Mouse (Mus musculus) olfactory bulb, adult 2 months (tissue): ENCODE data around the gene Skap2.

Experiments used
- CTCF ChIP-seq: fragments of 200-500 bp; IDR thresholded peaks from 2 replicates; pipeline ENCODE4 v1.5.1; 2012; ENCODE audit warnings: low read depth, mild to moderate bottlenecking, low read length, moderate library complexity; ENCODE audit not compliant: insufficient read depth
- POLR2A ChIP-seq: fragments of 200-500 bp; IDR thresholded peaks from 2 replicates; pipeline ENCODE4 v1.6.1; 2012; ENCODE audit warnings: mild to moderate bottlenecking, low read depth, low read length, moderate library complexity; ENCODE audit not compliant: insufficient read depth

DNA sequence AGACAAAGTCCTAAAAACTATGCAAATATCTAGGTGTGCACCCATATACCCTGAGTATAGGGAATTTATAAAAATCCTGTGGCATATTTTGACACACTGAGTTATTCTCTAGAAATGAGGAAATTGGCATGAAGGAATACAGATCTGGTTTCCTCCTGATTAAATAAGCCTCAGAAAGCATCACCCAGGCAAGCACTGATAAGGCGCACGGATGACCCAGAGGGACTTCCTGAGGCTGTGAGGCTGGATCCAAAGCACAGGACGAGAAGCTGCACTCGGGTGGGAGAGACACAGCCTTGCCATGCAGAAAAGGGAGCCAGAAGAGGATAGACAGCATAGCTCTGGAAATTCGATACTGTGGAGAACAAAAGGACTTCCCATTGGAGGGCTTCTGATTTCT, 12.4 kb upstream of the Skap2 start:
- TF ChIP-seq CTCF (no peak), POLR2A (no peak)
